Mouse (Mus musculus) kidney, postnatal 10 days (tissue): Measurements from ENCODE around the gene Cpox.
A peak's percentile ranks its signal among the peaks of the same experiment; 100 is the strongest.

Experiments
- DNase-seq: peaks from one replicate; pipeline ENCODE4 v3.0.0; 2021; ENCODE audit warnings: mixed read lengths

Cpox gene

DNA sequence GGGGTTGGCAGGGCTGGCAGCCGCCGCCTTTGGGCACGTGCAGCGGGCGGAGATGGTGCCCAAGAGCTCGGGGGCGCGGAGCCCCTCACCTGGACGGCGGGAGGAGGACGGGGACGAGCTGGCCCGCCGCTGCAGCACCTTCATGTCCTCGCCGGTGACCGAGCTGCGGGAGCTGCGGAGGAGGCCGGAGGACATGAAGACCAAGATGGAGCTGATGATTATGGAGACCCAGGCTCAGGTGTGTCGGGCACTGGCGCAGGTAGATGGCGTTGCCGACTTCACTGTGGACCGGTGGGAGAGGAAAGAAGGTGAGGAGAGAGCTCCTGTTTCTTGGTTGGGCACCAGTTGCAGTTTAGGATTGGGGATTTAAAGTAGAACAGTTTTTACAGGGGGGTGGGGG lies 551 bp downstream of the Cpox start:
- no peak for DNase-seq

DNA sequence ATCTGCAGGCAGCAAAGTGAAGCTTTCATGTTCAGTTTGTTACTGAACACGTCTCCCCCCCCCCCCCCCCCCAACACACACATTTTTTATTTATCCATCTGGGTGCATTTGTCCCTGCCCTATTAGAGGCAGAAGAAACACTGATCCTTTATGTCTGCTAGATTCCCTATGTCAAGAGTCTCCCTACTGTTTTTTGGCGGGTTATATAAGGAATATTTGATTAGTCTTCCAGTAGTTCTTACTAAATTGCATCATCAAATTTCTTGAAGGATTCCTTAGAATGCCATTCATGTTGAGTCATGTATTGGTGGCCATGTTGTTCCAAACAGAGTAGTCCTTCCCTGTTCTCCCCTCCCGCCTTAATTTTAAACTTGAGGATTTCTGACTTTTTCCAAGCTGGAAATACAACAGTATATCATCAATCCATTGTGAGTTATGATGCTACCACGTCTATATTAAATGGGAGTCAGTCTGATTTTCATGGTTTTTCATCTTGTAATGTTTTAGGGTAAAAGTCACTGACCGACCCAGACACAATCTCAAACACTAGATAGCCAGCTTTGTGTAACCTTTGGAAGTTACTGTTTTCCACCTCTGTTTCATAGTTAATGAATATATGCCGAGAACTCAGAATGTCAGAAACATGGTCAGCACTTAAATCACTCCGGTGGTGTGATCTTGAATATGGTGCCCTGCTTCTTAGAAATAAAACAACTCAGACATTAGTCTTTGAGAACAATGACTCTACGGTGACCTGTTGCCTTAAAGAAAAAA lies 1.3 kb downstream of the Cpox start:
- DNase-seq: no peak

GRCm38 (mm10) chr16:58672396-58672795 lies 2.3 kb downstream of the Cpox start:
- no peak for DNase-seq

- DNase-seq: peak; percentile 48
These were observed 3.8 kb downstream of the Cpox start for GRCm38 (mm10) chr16:58673811-58674410.

DNA sequence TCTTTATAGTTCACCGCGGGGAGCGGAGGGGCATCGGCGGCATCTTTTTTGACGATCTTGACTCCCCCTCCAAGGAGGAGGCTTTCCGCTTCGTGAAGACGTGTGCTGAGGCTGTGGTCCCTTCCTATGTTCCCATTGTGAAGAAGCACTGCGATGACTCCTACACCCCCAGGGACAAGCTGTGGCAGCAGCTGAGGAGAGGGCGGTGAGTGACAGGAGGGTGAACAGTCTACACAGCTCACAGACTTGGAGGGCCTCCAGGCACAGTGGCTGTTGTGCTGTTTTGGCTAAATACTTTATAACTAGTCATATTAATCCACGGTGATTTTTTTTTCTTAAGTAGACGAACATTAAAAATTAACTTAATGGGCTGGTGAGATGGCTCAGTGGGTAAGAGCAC lies 5.2 kb downstream of the Cpox start:
- peak; percentile 49 for DNase-seq

DNA sequence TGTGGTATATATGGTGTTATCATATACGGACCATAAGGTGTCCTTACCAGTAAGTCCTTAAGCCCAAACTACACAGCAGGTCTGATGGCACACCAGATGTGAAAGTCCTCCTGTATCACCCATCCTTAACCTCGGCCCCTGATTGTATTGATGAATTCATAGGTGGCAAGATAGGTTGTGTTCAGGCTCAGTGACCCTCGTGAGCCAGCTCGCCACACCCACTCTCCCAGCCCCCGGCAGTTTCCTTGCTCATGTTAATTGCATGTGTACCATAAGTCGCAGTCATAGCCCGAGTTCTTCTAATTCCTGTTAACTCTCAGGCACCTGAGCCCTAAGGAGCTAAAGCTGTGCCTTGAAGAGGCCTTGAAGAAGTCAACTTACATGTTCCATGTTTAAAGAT lies 6.1 kb downstream of the Cpox start:
- no peak for DNase-seq

- no peak for DNase-seq
These were observed 6.5 kb downstream of the Cpox start for GRCm38 (mm10) chr16:58676633-58677032.

- DNase-seq: no peak
These were observed 7.4 kb downstream of the Cpox start for GRCm38 (mm10) chr16:58677491-58677890.

GRCm38 (mm10) chr16:58678660-58679059 lies 8.6 kb downstream of the Cpox start:
- DNase-seq: no peak

DNA sequence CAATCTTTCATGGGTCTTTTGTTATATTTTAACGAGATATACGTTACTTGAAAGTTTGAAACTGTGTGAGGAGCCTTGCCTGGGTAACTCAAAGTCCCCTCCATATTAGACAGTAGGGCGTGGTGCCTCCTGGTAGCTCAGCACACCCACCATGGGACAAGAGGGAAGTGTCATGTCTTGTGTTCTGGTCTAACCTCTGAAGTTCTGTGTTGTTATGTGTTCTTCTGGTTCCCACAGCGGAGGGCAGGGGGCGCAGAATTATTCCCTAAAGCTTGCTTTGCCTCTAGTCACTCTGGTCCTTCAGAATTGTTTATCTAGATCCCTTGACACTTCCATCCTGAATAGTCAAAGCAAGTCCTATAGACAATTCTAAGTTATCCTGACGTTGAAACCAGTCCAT lies 12.0 kb downstream of the Cpox start:
- no peak for DNase-seq

DNA sequence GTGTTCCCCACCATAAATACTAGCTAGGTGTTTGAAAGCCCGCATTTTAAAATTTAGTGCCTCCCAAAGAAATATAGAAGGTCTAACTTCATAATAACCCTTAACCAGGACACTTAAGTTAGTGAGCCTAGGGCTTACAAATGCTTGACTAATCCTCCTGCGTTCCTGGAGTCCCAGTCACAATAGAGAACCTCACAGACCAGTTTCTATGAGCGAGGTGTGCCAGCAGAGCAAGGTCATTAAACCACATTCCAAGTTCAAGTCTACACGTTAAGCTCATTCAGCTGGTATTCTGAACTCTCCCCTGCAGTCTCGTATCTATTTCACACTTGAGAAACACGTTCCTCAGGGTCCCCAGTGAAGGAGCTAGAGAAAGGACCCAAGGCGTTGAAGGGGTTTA lies 12.8 kb downstream of the Cpox start:
- no peak for DNase-seq

GRCm38 (mm10) chr16:58683911-58684310 lies 13.8 kb downstream of the Cpox start:
- no peak for DNase-seq

DNA sequence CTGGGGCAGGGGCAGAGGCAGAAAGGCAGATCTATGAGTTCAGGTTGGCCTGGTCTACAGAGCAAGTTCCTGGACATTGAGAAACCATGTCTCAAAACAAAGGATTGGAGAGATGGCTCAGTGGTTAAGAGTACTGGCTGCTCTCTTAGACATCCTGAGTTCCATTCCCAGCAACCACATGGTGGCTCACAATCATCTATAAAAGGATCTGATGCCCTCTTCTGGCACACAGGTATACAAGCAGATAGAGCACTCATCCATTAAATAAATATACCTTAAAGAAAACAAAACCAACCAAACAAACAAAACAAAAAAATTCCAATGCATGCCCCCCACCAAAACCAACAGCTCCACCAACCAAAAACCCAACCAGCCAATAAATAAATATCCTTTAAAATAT lies 14.4 kb downstream of the Cpox start:
- no peak for DNase-seq

DNA sequence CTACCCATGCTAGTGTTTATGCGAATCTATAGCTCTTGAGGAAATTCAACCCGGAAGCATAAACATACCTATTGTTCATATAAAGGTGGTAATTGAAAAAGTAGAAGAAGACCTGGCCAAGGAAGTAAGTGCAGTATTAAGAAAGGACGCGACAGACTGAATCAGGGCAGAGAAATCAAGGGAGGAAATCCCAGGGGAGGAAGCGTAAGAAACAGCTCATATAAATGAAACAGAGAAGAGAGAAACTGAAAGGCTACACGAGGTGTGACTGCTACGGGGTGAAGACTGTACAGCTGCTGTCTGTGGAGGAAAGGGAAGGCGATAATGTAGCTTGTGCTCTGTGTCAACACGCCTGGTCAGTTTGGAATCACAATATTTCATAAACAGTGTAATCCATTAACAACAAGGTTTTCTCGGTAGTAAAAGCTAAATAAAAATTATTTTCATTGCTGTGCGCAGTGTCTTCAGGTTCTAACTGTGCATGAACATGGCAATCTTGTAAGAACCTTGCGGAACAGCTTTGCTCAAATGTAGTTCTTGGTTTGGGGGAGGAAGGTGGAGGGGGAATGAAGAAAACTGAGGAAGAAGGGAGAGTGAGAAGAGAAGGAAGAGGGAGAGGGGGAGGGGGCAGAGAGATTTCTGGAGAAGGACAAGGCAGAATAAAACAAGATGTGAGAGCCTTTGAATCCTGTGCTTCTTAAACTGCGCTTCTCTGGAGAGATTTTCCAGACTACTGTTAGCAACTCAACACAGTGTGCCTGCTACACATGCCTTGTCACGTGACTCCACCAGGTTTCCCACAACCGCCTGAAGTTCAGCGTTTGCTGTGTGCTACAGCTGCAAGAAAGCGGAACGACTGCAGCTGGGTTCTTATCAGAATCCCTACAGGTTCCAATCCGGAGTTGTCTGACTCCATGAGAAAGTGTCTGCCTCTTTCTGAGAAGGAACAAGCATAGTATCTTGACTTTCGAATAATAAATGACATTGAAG lies 15.8 kb downstream of the Cpox start:
- no peak for DNase-seq

DNA sequence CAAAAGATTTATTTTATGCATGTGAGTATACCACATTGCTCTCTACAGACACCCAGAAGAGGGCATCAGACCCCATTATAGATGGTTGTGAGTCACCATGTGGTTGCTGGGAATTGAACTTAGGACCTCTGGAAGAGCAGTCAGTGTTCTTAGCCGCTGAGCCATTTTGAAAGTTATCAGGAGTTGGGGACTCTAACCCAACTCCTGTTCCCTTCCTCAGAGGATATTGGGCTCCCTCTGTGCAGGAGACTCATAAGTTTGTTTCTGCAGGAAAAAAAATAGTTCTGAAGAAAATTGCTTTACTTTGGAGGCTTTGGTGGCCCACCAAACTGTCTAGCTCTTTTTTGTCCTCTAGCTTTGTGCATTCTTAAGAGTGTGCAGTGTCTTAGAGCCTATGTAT lies 18.4 kb downstream of the Cpox start:
- DNase-seq: no peak

- DNase-seq: no peak
These were observed 19.6 kb downstream of the Cpox start for GRCm38 (mm10) chr16:58689555-58690169.

DNA sequence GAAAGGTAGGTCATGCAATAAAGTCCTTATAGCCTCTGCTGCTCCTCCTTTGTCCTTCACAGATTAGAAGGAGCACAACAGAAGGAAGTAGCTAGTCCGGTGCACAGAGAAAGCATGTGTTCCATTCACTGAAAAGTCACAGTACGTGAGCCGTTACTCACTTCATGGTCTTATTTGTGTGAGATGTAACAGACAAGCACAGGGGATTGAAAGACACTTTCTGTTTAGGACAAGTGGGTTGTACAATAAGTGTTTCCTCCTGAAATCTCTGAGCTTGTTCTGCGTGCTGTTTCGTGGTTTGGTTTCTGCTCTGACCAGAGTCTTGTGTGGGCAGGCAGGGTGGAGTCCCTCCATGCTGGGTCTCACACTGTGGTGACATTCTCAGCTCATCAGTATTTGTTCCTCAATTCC lies 20.2 kb downstream of the Cpox start:
- DNase-seq: no peak

DNA sequence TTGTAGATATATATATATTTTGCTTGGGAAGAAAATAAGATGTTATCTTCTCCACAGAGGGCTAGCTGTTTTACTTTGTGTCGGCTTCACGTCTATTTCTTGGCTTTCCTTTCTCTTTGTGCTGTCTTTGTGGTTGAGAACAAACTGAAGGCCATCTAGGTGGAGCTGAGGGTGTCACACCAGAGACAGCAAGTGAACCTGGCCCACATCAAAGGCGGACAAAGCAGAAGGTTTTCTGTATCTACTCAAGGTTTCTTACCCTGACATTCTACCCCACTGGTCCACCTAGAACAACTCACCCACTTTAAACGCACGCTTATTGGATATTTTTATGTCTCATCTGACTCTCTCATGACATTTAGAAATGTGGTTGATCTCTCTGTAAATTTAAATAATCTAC lies 24.0 kb downstream of the Cpox start:
- DNase-seq: no peak

- no peak for DNase-seq
These were observed 26.7 kb downstream of the Cpox start for GRCm38 (mm10) chr16:58696796-58697195.

- DNase-seq: no peak
These were observed 27.2 kb downstream of the Cpox start for GRCm38 (mm10) chr16:58697261-58697660.

- DNase-seq: no peak
These were observed 30.1 kb downstream of the Cpox start for GRCm38 (mm10) chr16:58700174-58700573.

DNA sequence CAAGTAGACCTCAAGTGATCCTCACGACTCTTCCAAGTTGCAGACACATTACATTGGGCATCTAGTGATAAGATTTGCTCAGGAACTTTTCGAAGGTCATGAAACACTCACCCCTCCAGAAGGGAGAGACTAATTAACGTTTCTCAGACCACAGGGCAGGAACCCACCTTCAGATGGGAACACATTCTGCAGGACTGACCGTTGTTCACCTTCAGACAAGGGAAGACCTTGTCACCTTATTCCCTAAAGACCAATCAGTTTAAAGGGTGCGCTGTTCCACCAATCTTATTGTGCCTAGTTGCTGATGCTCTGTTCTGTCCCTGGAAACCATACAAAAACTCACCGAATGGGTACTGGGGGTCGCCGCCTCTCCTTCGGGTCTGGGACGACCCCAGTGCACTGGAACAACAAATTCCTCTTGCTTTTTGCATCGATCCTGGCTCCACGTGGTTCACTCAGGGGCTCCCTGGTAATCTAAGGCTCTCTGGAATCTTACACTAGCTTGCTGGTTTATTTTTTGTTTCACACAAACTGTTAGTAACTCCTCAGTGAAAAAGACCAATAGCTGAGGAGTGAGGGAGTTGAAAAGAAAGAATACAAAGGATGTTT lies 30.8 kb downstream of the Cpox start:
- DNase-seq: no peak

DNA sequence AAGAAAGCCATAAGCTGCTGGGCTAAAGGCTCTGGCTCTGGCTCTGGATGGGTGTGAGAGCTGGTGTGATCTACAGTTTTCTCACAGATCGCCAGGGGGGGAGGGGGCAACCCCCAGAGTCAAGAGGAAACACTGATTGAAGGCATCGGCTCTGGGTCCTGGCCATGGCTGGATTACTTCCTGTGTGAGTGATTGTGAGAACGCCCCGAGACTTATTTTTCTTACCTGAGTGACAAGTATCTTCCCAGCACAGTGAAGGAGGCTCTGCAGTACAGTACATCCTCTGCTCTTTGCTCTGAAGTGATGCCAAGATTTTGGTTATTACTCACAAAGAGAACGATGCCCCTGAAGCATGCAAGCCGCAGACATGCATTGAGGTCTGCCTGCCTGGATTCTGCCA lies 31.7 kb downstream of the Cpox start:
- peak; percentile 21 for DNase-seq
